Mouse (Mus musculus) MEL (cell line): ENCODE data around the gene Dock9. TPM values are rescaled to one million over a fixed set of nuclear protein-coding genes. Genes with fewer than 3 reads are reported as not detected.

Experiments used
- DNase-seq: peaks from one replicate; pipeline ENCODE4 v3.0.0; 2011; ENCODE audit warnings: low read depth, low spot score
- H3K27ac ChIP-seq: 2 replicates; pipeline ENCODE4 v1.5.1; 2012; ENCODE audit warnings: low read depth, mild to moderate bottlenecking, control low read depth, low read length, moderate library complexity; ENCODE audit not compliant: control insufficient read depth
- H3K27me3 ChIP-seq, 2 experiments: fragments of 150-350 bp in 1 of 2; sonication (generic) in 1 of 2; 2 replicates each; pipeline ENCODE4 v1.6.1; 2012; ENCODE audit warnings: low read length in 2 of 2, mild to moderate bottlenecking in 2 of 2, improper control_type of control experiment in 1 of 2, moderate library complexity in 1 of 2; ENCODE audit not compliant: insufficient read depth in 2 of 2, control insufficient read depth in 1 of 2
- H3K36me3 ChIP-seq, 2 experiments: 2 replicates each; pipeline ENCODE4 v1.6.1; 2012 to 2014; ENCODE audit warnings: low read length in 2 of 2, improper control_type of control experiment in 1 of 2, inconsistent platforms in 1 of 2, mild to moderate bottlenecking in 1 of 2; ENCODE audit not compliant: insufficient read depth in 2 of 2, control insufficient read depth in 1 of 2
- H3K4me1 ChIP-seq, 2 experiments: fragments of 150-350 bp in 1 of 2; sonication (generic) in 1 of 2; 2 replicates each; pipeline ENCODE4 v1.6.1; 2012; ENCODE audit warnings: low read length in 2 of 2, improper control_type of control experiment in 1 of 2, mild to moderate bottlenecking in 1 of 2; ENCODE audit not compliant: insufficient read depth in 2 of 2, control insufficient read depth in 1 of 2
- H3K4me3 ChIP-seq, 2 experiments: fragments of 150-350 bp in 1 of 2; sonication (generic) in 1 of 2; 2 replicates each; pipeline ENCODE4 v1.5.1; 2012; ENCODE audit warnings: low read depth in 2 of 2, low read length in 2 of 2, mild to moderate bottlenecking in 2 of 2, moderate library complexity in 2 of 2, control low read depth in 1 of 2, improper control_type of control experiment in 1 of 2; ENCODE audit not compliant: control insufficient read depth in 1 of 2, insufficient read depth in 1 of 2
- H3K79me2 ChIP-seq: 2 replicates; pipeline ENCODE4 v1.6.1; 2012; ENCODE audit warnings: mild to moderate bottlenecking, low read length, moderate library complexity; ENCODE audit not compliant: control insufficient read depth, poor library complexity, insufficient read depth
- H3K9ac ChIP-seq: 2 replicates; pipeline ENCODE4 v1.6.1; 2012; ENCODE audit warnings: low read depth, mild to moderate bottlenecking, control low read depth, low read length, moderate library complexity; ENCODE audit not compliant: control insufficient read depth, poor library complexity, severe bottlenecking
- H3K9me3 ChIP-seq: fragments of 150-350 bp; sonication (generic); replicated peaks from 2 replicates; pipeline ENCODE4 v1.6.1; 2012; ENCODE audit warnings: mild to moderate bottlenecking, low read length, improper control_type of control experiment, moderate library complexity; ENCODE audit not compliant: insufficient read depth
- BHLHE40 ChIP-seq: IDR thresholded peaks from 2 replicates; pipeline ENCODE4 v1.6.1; 2012; ENCODE audit warnings: low read depth, mild to moderate bottlenecking, inconsistent platforms, low read length, improper control_type of control experiment, borderline replicate concordance
- CTCF ChIP-seq, 3 experiments: IDR thresholded peaks in 2 of 3; conservative IDR thresholded peaks in 1 of 3; 2 replicates each; pipeline ENCODE4 v1.5.1; 2011 to 2012; ENCODE audit warnings: low read length in 3 of 3, low read depth in 2 of 3, mild to moderate bottlenecking in 2 of 3, improper control_type of control experiment in 1 of 3, inconsistent platforms in 1 of 3, mixed read lengths in 1 of 3, moderate library complexity in 1 of 3; ENCODE audit not compliant: control insufficient read depth in 1 of 3, insufficient read depth in 1 of 3, poor library complexity in 1 of 3, severe bottlenecking in 1 of 3
- ELF1 ChIP-seq: IDR thresholded peaks from 2 replicates; pipeline ENCODE4 v1.6.1; 2014; ENCODE audit warnings: low read depth, mild to moderate bottlenecking, inconsistent platforms, low read length, improper control_type of control experiment, moderate library complexity
- GABPA ChIP-seq: IDR thresholded peaks from 2 replicates; pipeline ENCODE4 v1.6.1; 2012; ENCODE audit warnings: low read depth, mild to moderate bottlenecking, inconsistent platforms, low read length, improper control_type of control experiment, moderate library complexity
- GATA1 ChIP-seq: IDR thresholded peaks from 2 replicates; pipeline ENCODE4 v1.6.1; 2011; ENCODE audit warnings: low read depth, low read length, improper control_type of control experiment
- HCFC1 ChIP-seq: IDR thresholded peaks from 2 replicates; pipeline ENCODE4 v1.6.1; 2012; ENCODE audit warnings: low read depth, mild to moderate bottlenecking, inconsistent platforms, low read length, improper control_type of control experiment, moderate library complexity
- JUND ChIP-seq: IDR thresholded peaks from 2 replicates; pipeline ENCODE4 v1.6.1; 2011; ENCODE audit warnings: low read depth, mild to moderate bottlenecking, improper control_type of control experiment, low read length
- MAFK ChIP-seq: IDR thresholded peaks from 2 replicates; pipeline ENCODE4 v1.6.1; 2011; ENCODE audit warnings: low read depth, mild to moderate bottlenecking, low read length, improper control_type of control experiment, borderline replicate concordance
- MEF2A ChIP-seq: IDR thresholded peaks from 2 replicates; pipeline ENCODE4 v1.6.1; 2014; ENCODE audit warnings: low read depth, mild to moderate bottlenecking, inconsistent platforms, low read length, improper control_type of control experiment; ENCODE audit not compliant: poor library complexity, insufficient replicate concordance, severe bottlenecking; ENCODE audit errors: extremely low read depth
- MYB ChIP-seq: IDR thresholded peaks from 2 replicates; pipeline ENCODE4 v1.6.1; 2011; ENCODE audit warnings: mild to moderate bottlenecking, low read depth, low read length, improper control_type of control experiment
- MYC ChIP-seq: IDR thresholded peaks from 2 replicates; pipeline ENCODE4 v1.6.1; 2011; ENCODE audit warnings: low read depth, mild to moderate bottlenecking, low read length, improper control_type of control experiment, moderate library complexity
- NRF1 ChIP-seq: IDR thresholded peaks from 2 replicates; pipeline ENCODE4 v1.6.1; 2014; ENCODE audit warnings: low read depth, mild to moderate bottlenecking, inconsistent platforms, low read length, improper control_type of control experiment, moderate library complexity; ENCODE audit not compliant: poor library complexity, insufficient read depth, severe bottlenecking
- POLR2AphosphoS2 ChIP-seq: IDR thresholded peaks from 2 replicates; pipeline ENCODE4 v1.6.1; 2011; ENCODE audit warnings: low read length, improper control_type of control experiment
- POLR2AphosphoS5 ChIP-seq: IDR thresholded peaks from 2 replicates; pipeline ENCODE4 v1.6.1; 2012; ENCODE audit warnings: low read depth, borderline replicate concordance, mild to moderate bottlenecking, inconsistent platforms, low read length, moderate library complexity, mixed read lengths
- RAD21 ChIP-seq: IDR thresholded peaks from 2 replicates; pipeline ENCODE4 v1.6.1; 2011; ENCODE audit warnings: mild to moderate bottlenecking, low read depth, low read length, improper control_type of control experiment
- RCOR1 ChIP-seq: IDR thresholded peaks from 2 replicates; pipeline ENCODE4 v1.6.1; 2012; ENCODE audit warnings: low read depth, mild to moderate bottlenecking, inconsistent platforms, low read length, improper control_type of control experiment
- SIN3A ChIP-seq: IDR thresholded peaks from 2 replicates; pipeline ENCODE4 v1.6.1; 2012; ENCODE audit warnings: low read length, improper control_type of control experiment, inconsistent platforms
- SMC3 ChIP-seq: IDR thresholded peaks from 2 replicates; pipeline ENCODE4 v1.6.1; 2011; ENCODE audit warnings: low read depth, low read length, improper control_type of control experiment
- TAL1 ChIP-seq: IDR thresholded peaks from 2 replicates; pipeline ENCODE4 v1.6.1; 2012; ENCODE audit warnings: mild to moderate bottlenecking, inconsistent platforms, low read length, moderate library complexity, mixed read lengths
- UBTF ChIP-seq: IDR thresholded peaks from 2 replicates; pipeline ENCODE4 v1.6.1; 2012; ENCODE audit warnings: low read depth, mild to moderate bottlenecking, inconsistent platforms, low read length, improper control_type of control experiment, moderate library complexity, borderline replicate concordance; ENCODE audit not compliant: insufficient read depth
- ZC3H11A ChIP-seq: IDR thresholded peaks from 2 replicates; pipeline ENCODE4 v1.6.1; 2012; ENCODE audit warnings: low read depth, mild to moderate bottlenecking, inconsistent platforms, low read length, improper control_type of control experiment
- ZKSCAN1 ChIP-seq: IDR thresholded peaks from 2 replicates; pipeline ENCODE4 v1.6.1; 2012; ENCODE audit warnings: low read depth, mild to moderate bottlenecking, inconsistent platforms, low read length, improper control_type of control experiment, moderate library complexity
- ZMIZ1 ChIP-seq: IDR thresholded peaks from 2 replicates; pipeline ENCODE4 v1.6.1; 2012; ENCODE audit warnings: low read depth, mild to moderate bottlenecking, inconsistent platforms, low read length, improper control_type of control experiment, moderate library complexity
- ZNF384 ChIP-seq: IDR thresholded peaks from 2 replicates; pipeline ENCODE4 v1.6.1; 2012; ENCODE audit warnings: low read depth, mild to moderate bottlenecking, inconsistent platforms, low read length, improper control_type of control experiment
- polyA plus RNA-seq, 2 experiments: library from polyadenylated mRNA; stranded (reverse) in 1 of 2; unstranded in 1 of 2; fragments of >175 nt in 1 of 2; fragments of >200 nt in 1 of 2; gene quantifications; 2 replicates each; pipeline versions ENCODE4 v1.2.1 to v1.2.4; 2012; ENCODE audit warnings: low replicate concordance in 2 of 2, low read depth in 1 of 2; ENCODE audit not compliant: insufficient read length in 2 of 2, insufficient read depth in 1 of 2, missing spikeins in 1 of 2
- total RNA-seq: library from RNA; depleted of rRNA; stranded (reverse); fragments of 300-350 nt; gene quantifications from 2 replicates; pipeline ENCODE4 v1.2.3, GENCODE M21; 2012

Gene Dock9
- total and polyA plus RNA-seq, 3 experiments, result 6.3 to 9.4 TPM; not detected in 1

- no peak overlapping the region for H3K4me3 ChIP-seq
- H3K9ac ChIP-seq, result no peak overlapping the region
- no peaks in the 10 kb centered on the region for H3K27me3 ChIP-seq
- H3K27ac ChIP-seq, result no peak overlapping the region
- H3K9me3 ChIP-seq, result no peaks in the 10 kb centered on the region
- H3K4me1 ChIP-seq, result no peaks in the 10 kb centered on the region
- TF ChIP-seq TAL1, result no peak
- no peak for TF ChIP-seq GABPA
- no peak for TF ChIP-seq JUND
- TF ChIP-seq RCOR1, result no peak
- no peak for TF ChIP-seq NRF1
- no peak for TF ChIP-seq ZC3H11A
- TF ChIP-seq MYC, result no peak
- TF ChIP-seq POLR2AphosphoS5, result no peak
- no peak for TF ChIP-seq ELF1
- no peak for TF ChIP-seq CTCF (IDR thresholded peaks at IDR 0.05 in 2 of 3, conservative IDR thresholded peaks at IDR 0.05 in 1 of 3; ENCODE audit: control insufficient read depth in 1 of 3, insufficient read depth in 1 of 3, low read depth in 2 of 3, low read length in 3 of 3, poor library complexity in 1 of 3, severe bottlenecking in 1 of 3)
- no peak for TF ChIP-seq MYB
- TF ChIP-seq UBTF, result no peak
- TF ChIP-seq GATA1, result no peak
- no peak for TF ChIP-seq ZKSCAN1
- no peak for TF ChIP-seq SIN3A
- no peak for TF ChIP-seq SMC3
- no peak for TF ChIP-seq MEF2A
- no peak for TF ChIP-seq HCFC1
- no peak for TF ChIP-seq MAFK
- no peak for TF ChIP-seq RAD21
- no peak for DNase-seq
- H3K36me3 ChIP-seq, result no peaks in the 10 kb centered on the region
- H3K79me2 ChIP-seq, result no peaks in the 10 kb centered on the region
Observed at GRCm38 (mm10) chr14:121657633-121658032, 140.0 kb downstream of the Dock9 start.

- Histone ChIP-seq H3K4me1 (no peaks in the 10 kb centered on the region), H3K9me3 (no peaks in the 10 kb centered on the region), H3K27ac (no peak overlapping the region), H3K9ac (no peak overlapping the region), H3K27me3 (no peaks in the 10 kb centered on the region), H3K36me3 (no peaks in the 10 kb centered on the region), H3K4me3 (no peak overlapping the region), H3K79me2 (no peaks in the 10 kb centered on the region)
- no peak for DNase-seq
- no peak for TF ChIP-seq BHLHE40
- no peak for TF ChIP-seq NRF1
- no peak for TF ChIP-seq ZMIZ1
- TF ChIP-seq ZNF384, result no peak
- no peak for TF ChIP-seq ZC3H11A
- TF ChIP-seq POLR2AphosphoS2, result no peak
Observed at GRCm38 (mm10) chr14:121656912-121657311, 140.7 kb downstream of the Dock9 start.
